Mouse (Mus musculus): Measurements from ENCODE around the gene Tex2. TPM values are rescaled to one million over a fixed set of nuclear protein-coding genes. Genes with fewer than 3 reads are reported as not detected.

Gene Tex2
- polyA plus RNA-seq, 1 experiment from 2014 or later, result 13.1 TPM

- Histone ChIP-seq H3K4me3 (replicated peaks; ENCODE audit: low read length) (no peak overlapping the region), H3K27ac (ENCODE audit: low read length) (no peak overlapping the region), H3K36me3 (ENCODE audit: control insufficient read depth, insufficient read depth, low read length) (no peaks in the 10 kb centered on the region), H3K4me2 (ENCODE audit: low read depth, low read length) (no peak overlapping the region), H3K9me3 (replicated peaks; ENCODE audit: control insufficient read depth, low read length) (no peaks in the 10 kb centered on the region), H3K4me1 (ENCODE audit: control insufficient read depth, insufficient read depth, low read length) (no peaks in the 10 kb centered on the region), H3K27me3 (ENCODE audit: control insufficient read depth, insufficient read depth, low read length) (no peaks in the 10 kb centered on the region), H3K9ac (ENCODE audit: low read length) (no peak overlapping the region)
- WGBS, result 90% methylated on average over 11 of the region's 11 CpGs
- ATAC-seq (ENCODE audit: insufficient read depth, low FRiP score), result no peak
These were observed 22.0 kb downstream of the Tex2 start for GRCm38 (mm10) chr11:106591183-106591582.

- H3K4me2 ChIP-seq (ENCODE audit: low read depth, low read length), result no peak overlapping the region
- no peaks in the 10 kb centered on the region for H3K36me3 ChIP-seq (ENCODE audit: control insufficient read depth, insufficient read depth, low read length)
- no peak overlapping the region for H3K27ac ChIP-seq (ENCODE audit: low read length)
- H3K9me3 ChIP-seq (replicated peaks; ENCODE audit: control insufficient read depth, low read length), result no peaks in the 10 kb centered on the region
- 65% methylated on average over 5 of the region's 5 CpGs for WGBS
- no peak overlapping the region for H3K4me3 ChIP-seq (replicated peaks; ENCODE audit: low read length)
- no peak for ATAC-seq (ENCODE audit: insufficient read depth, low FRiP score)
- H3K9ac ChIP-seq (ENCODE audit: low read length), result no peak overlapping the region
- H3K27me3 ChIP-seq (ENCODE audit: control insufficient read depth, insufficient read depth, low read length), result no peaks in the 10 kb centered on the region
- no peaks in the 10 kb centered on the region for H3K4me1 ChIP-seq (ENCODE audit: control insufficient read depth, insufficient read depth, low read length)
These were observed 23.1 kb downstream of the Tex2 start for GRCm38 (mm10) chr11:106590143-106590542.

- Histone ChIP-seq H3K4me1 (ENCODE audit: control insufficient read depth, insufficient read depth, low read length) (no peaks in the 10 kb centered on the region), H3K9me3 (replicated peaks; ENCODE audit: control insufficient read depth, low read length) (no peaks in the 10 kb centered on the region), H3K36me3 (ENCODE audit: control insufficient read depth, insufficient read depth, low read length) (no peaks in the 10 kb centered on the region), H3K4me2 (ENCODE audit: low read depth, low read length) (no peak overlapping the region), H3K9ac (ENCODE audit: low read length) (no peak overlapping the region), H3K4me3 (replicated peaks; ENCODE audit: low read length) (no peak overlapping the region), H3K27ac (ENCODE audit: low read length) (no peak overlapping the region), H3K27me3 (ENCODE audit: control insufficient read depth, insufficient read depth, low read length) (no peaks in the 10 kb centered on the region)
- no peak for ATAC-seq (ENCODE audit: insufficient read depth, low FRiP score)
- WGBS, result 42% methylated on average over 8 of the region's 8 CpGs
These were observed 24.4 kb downstream of the Tex2 start for GRCm38 (mm10) chr11:106588781-106589180.

GRCm38 (mm10) chr11:106587786-106588519 lies 25.3 kb downstream of the Tex2 start:
- no peak overlapping the region for H3K4me3 ChIP-seq (replicated peaks; ENCODE audit: low read length)
- no peak overlapping the region for H3K9ac ChIP-seq (ENCODE audit: low read length)
- WGBS, result 69% methylated on average over 10 of the region's 10 CpGs
- H3K9me3 ChIP-seq (replicated peaks; ENCODE audit: control insufficient read depth, low read length), result no peaks in the 10 kb centered on the region
- no peaks in the 10 kb centered on the region for H3K27me3 ChIP-seq (ENCODE audit: control insufficient read depth, insufficient read depth, low read length)
- peak; percentile 66; the same call in 1 of the 2 replicates for ATAC-seq (ENCODE audit: insufficient read depth, low FRiP score)
- no peaks in the 10 kb centered on the region for H3K36me3 ChIP-seq (ENCODE audit: control insufficient read depth, insufficient read depth, low read length)
- H3K4me2 ChIP-seq (ENCODE audit: low read depth, low read length), result no peak overlapping the region
- H3K27ac ChIP-seq (ENCODE audit: low read length), result no peak overlapping the region
- no peaks in the 10 kb centered on the region for H3K4me1 ChIP-seq (ENCODE audit: control insufficient read depth, insufficient read depth, low read length)

- Histone ChIP-seq H3K27ac (ENCODE audit: low read length) (no peak overlapping the region), H3K4me2 (ENCODE audit: low read depth, low read length) (no peak overlapping the region), H3K4me1 (ENCODE audit: control insufficient read depth, insufficient read depth, low read length) (peaks cover 11% of the 10 kb centered on the region), H3K36me3 (ENCODE audit: control insufficient read depth, insufficient read depth, low read length) (no peaks in the 10 kb centered on the region), H3K27me3 (ENCODE audit: control insufficient read depth, insufficient read depth, low read length) (no peaks in the 10 kb centered on the region), H3K4me3 (replicated peaks; ENCODE audit: low read length) (no peak overlapping the region), H3K9ac (ENCODE audit: low read length) (no peak overlapping the region), H3K9me3 (replicated peaks; ENCODE audit: control insufficient read depth, low read length) (no peaks in the 10 kb centered on the region)
- ATAC-seq (ENCODE audit: insufficient read depth, low FRiP score), result no peak
- whole genome bisulfite sequencing, result 88% methylated on average over 1 of the region's 1 CpGs
These were observed 29.4 kb downstream of the Tex2 start for GRCm38 (mm10) chr11:106583801-106584200.

GRCm38 (mm10) chr11:106581357-106581756 lies 31.9 kb downstream of the Tex2 start:
- no peaks in the 10 kb centered on the region for H3K27me3 ChIP-seq (ENCODE audit: control insufficient read depth, insufficient read depth, low read length)
- ATAC-seq (ENCODE audit: insufficient read depth, low FRiP score), result no peak
- H3K27ac ChIP-seq (ENCODE audit: low read length), result no peak overlapping the region
- no peaks in the 10 kb centered on the region for H3K9me3 ChIP-seq (replicated peaks; ENCODE audit: control insufficient read depth, low read length)
- WGBS, result 91% methylated on average over 10 of the region's 10 CpGs
- peaks cover 11% of the 10 kb centered on the region for H3K4me1 ChIP-seq (ENCODE audit: control insufficient read depth, insufficient read depth, low read length)
- H3K9ac ChIP-seq (ENCODE audit: low read length), result no peak overlapping the region
- H3K4me2 ChIP-seq (ENCODE audit: low read depth, low read length), result no peak overlapping the region
- H3K36me3 ChIP-seq (ENCODE audit: control insufficient read depth, insufficient read depth, low read length), result no peaks in the 10 kb centered on the region
- no peak overlapping the region for H3K4me3 ChIP-seq (replicated peaks; ENCODE audit: low read length)

GRCm38 (mm10) chr11:106580468-106580867 lies 32.8 kb downstream of the Tex2 start:
- 87% methylated on average over 8 of the region's 8 CpGs for WGBS
- ATAC-seq (ENCODE audit: insufficient read depth, low FRiP score), result no peak
- no peaks in the 10 kb centered on the region for H3K27me3 ChIP-seq (ENCODE audit: control insufficient read depth, insufficient read depth, low read length)
- H3K9me3 ChIP-seq (replicated peaks; ENCODE audit: control insufficient read depth, low read length), result no peaks in the 10 kb centered on the region
- H3K4me1 ChIP-seq (ENCODE audit: control insufficient read depth, insufficient read depth, low read length), result peaks cover 11% of the 10 kb centered on the region
- H3K27ac ChIP-seq (ENCODE audit: low read length), result no peak overlapping the region
- no peaks in the 10 kb centered on the region for H3K36me3 ChIP-seq (ENCODE audit: control insufficient read depth, insufficient read depth, low read length)
- H3K4me2 ChIP-seq (ENCODE audit: low read depth, low read length), result no peak overlapping the region
- H3K9ac ChIP-seq (ENCODE audit: low read length), result no peak overlapping the region
- H3K4me3 ChIP-seq (replicated peaks; ENCODE audit: low read length), result no peak overlapping the region

- Histone ChIP-seq H3K36me3 (ENCODE audit: control insufficient read depth, insufficient read depth, low read length) (no peaks in the 10 kb centered on the region), H3K4me1 (ENCODE audit: control insufficient read depth, insufficient read depth, low read length) (peaks cover 11% of the 10 kb centered on the region), H3K27me3 (ENCODE audit: control insufficient read depth, insufficient read depth, low read length) (no peaks in the 10 kb centered on the region), H3K9me3 (replicated peaks; ENCODE audit: control insufficient read depth, low read length) (no peaks in the 10 kb centered on the region), H3K4me2 (ENCODE audit: low read depth, low read length) (no peak overlapping the region), H3K27ac (ENCODE audit: low read length) (no peak overlapping the region), H3K9ac (ENCODE audit: low read length) (no peak overlapping the region), H3K4me3 (replicated peaks; ENCODE audit: low read length) (no peak overlapping the region)
- 37% methylated on average over 5 of the region's 5 CpGs for WGBS
- ATAC-seq (ENCODE audit: insufficient read depth, low FRiP score), result no peak
These were observed 33.3 kb downstream of the Tex2 start for GRCm38 (mm10) chr11:106579957-106580356.

GRCm38 (mm10) chr11:106579146-106579545 lies 34.1 kb downstream of the Tex2 start:
- Histone ChIP-seq H3K9me3 (replicated peaks; ENCODE audit: control insufficient read depth, low read length) (no peaks in the 10 kb centered on the region), H3K9ac (ENCODE audit: low read length) (no peak overlapping the region), H3K36me3 (ENCODE audit: control insufficient read depth, insufficient read depth, low read length) (no peaks in the 10 kb centered on the region), H3K27me3 (ENCODE audit: control insufficient read depth, insufficient read depth, low read length) (no peaks in the 10 kb centered on the region), H3K4me1 (ENCODE audit: control insufficient read depth, insufficient read depth, low read length) (peaks cover 11% of the 10 kb centered on the region), H3K27ac (ENCODE audit: low read length) (no peak overlapping the region), H3K4me3 (replicated peaks; ENCODE audit: low read length) (no peak overlapping the region), H3K4me2 (ENCODE audit: low read depth, low read length) (no peak overlapping the region)
- no peak for ATAC-seq (ENCODE audit: insufficient read depth, low FRiP score)
- WGBS, result 78% methylated on average over 2 of the region's 2 CpGs
